Mouse (Mus musculus): ENCODE data around the gene Plcb1.

Gene Plcb1

DNA sequence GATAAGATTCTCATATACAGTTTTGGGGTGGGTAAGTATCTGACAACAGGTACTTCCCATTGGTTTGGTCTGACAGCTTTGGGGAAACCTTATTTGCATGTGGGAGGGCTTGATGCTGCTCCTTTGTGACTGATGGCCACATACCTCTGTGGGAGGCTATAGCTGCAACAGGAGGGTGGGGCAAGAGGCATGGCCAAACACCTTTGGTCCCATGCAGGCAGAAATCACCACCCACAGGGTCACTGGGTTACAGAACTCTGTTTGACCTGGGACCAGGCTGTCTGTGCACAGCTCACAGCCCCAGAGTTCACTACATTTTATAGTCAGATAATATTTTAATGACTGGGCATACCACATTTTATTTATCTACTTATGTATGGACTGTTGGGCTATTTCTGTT, 281.6 kb downstream of the Plcb1 start:
- DNase-seq (ENCODE audit: low spot score in 2 of 2) = no peak

DNA sequence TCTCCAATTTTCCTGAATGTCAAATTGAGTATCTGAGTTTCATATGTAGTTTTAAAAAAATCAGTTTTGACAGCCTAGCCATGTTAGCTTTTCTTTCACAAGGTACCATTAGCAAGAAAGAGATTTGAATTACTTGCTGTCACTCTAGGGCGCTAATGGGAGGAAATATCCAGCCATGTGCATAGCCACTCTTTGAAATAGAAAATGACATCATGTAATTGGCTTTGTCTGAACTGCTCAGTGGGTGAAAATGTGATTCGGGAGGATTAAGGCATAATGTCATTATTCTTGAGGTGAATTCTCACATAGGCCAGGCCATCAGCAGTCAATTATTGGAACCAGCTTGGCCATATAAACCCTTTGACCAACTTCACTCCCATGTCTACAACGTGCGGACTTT, 285.5 kb downstream of the Plcb1 start:
- DNase-seq (ENCODE audit: low spot score in 2 of 2) = no peak

DNA sequence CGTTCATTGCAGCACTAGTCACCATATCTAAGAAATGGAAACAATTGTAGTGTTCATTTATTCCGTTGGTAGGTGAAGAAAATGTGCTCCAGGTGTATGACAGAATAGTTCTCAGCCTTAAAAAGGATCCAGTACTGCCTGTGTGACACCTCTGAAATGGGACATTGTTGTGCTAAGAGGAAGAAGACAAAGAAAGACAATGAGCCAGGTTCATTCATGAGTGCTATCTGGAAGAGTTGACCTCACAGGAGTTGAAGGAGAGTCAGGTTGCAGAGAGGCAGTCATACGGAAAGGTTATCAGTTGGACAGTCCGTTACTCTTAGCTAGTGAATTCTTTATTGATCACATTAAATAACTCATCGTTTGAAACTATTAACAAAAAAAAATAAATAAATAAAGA, 286.6 kb downstream of the Plcb1 start:
- DNase-seq (ENCODE audit: low spot score in 2 of 2) = no peak

DNA sequence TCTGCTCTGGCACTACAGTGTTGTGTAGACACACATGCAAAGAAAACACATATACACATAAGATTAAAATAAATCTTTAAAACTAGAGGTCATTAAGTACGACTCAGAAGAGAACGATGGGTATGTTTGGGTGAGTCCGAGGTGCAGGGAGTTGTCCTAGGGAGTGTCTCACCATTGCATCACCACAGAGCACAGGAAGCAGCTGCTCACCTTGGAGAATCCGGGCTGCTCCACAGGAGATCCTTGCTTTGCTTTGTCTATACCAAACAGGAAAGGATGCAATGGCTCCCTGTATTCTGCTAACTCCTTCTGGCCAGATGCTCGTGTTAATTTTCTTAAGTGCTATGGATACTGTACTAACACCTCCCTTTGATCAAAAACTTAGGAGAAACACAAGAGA, 287.1 kb downstream of the Plcb1 start:
- DNase-seq (ENCODE audit: low spot score in 2 of 2) = no peak

- DNase-seq (ENCODE audit: low spot score in 2 of 2) = no peak
Measured at GRCm38 (mm10) chr2:135075375-135075774, 289.5 kb downstream of the Plcb1 start.

GRCm38 (mm10) chr2:135092588-135093162, 306.8 kb downstream of the Plcb1 start:
- no peak for DNase-seq (ENCODE audit: low spot score in 2 of 2)

DNA sequence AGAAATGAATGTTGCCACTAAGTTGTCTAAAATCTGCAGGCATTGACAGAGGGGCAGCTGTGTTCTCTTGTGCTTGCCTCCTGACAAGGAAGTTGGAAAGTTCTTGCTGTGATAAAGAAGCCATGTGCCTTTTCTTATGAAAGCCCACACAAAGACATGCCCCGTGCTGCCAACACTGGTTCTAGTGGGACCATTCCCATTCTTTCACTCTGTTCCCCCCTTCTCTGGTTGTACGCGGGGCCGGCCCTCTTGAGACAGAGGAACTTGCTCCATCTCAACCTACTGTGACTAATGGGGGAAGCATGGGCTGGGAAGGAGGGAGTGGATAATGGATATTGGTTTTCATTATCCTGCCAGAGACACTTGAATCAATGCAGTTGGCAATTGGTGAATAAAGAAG, 315.4 kb downstream of the Plcb1 start:
- no peak for DNase-seq (ENCODE audit: low spot score in 2 of 2)

- no peak for DNase-seq (ENCODE audit: low spot score in 2 of 2)
Measured at GRCm38 (mm10) chr2:135101943-135102342, 316.1 kb downstream of the Plcb1 start.

DNA sequence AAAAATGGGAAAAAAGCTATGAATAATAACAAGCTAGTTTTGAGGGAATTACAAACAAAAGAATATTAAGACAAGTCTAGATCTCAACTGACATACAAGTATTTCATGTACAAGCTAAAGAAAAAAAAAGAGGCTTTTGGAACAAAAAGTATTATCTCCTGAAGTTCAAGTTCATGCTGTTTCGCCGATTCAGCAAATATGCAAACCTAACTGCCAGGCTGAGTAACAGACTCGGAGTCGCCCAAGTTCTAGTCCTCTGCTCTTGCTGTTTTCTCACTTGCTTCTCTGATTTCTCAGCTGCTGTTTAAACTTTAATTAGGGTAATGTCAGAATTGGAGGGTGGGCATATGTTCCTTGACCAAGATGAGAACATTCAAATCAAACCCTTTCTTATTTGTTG, 320.8 kb downstream of the Plcb1 start:
- DNase-seq (ENCODE audit: low spot score in 2 of 2) = no peak

DNA sequence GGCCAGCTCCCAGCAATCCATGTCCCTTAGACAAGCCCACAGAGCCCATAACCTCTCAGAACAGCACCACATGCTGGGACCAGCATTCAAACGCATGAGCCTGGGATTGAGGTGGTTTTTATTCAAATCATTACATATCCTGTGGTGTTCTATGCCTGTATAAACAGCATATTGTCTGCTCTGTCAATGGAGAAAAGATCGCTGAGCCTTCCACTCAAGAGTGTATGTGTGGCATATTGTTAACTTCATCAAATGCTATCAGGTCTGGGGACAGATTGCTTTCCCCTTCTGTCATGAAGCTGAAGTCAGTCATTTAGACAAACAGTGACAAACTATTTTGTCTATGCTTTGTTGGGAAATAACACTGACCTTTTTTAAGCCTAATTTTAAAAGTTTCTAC, 322.7 kb downstream of the Plcb1 start:
- no peak for DNase-seq (ENCODE audit: low spot score in 2 of 2)

GRCm38 (mm10) chr2:135114501-135115128, 328.7 kb downstream of the Plcb1 start:
- DNase-seq (ENCODE audit: low spot score in 2 of 2) = no peak

DNA sequence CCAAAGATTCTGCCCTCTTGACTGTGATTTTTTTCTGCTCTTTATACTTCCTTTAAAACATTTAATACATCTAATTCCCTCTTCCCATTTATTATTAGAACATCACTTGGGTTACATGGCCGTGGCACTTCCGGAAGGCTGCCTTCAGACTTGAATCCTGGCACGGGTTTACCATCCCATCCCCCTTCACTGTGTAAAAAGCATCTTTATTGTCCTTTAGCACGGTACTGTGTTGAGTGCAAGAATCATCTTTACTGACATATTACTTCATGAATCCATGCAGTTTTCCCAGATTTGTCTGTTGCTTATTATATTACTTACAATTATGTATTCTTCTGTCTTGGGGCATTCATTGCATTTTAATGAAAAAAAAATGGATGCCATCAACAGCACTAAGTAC, 337.2 kb downstream of the Plcb1 start:
- no peak for DNase-seq (ENCODE audit: low spot score in 2 of 2)

DNA sequence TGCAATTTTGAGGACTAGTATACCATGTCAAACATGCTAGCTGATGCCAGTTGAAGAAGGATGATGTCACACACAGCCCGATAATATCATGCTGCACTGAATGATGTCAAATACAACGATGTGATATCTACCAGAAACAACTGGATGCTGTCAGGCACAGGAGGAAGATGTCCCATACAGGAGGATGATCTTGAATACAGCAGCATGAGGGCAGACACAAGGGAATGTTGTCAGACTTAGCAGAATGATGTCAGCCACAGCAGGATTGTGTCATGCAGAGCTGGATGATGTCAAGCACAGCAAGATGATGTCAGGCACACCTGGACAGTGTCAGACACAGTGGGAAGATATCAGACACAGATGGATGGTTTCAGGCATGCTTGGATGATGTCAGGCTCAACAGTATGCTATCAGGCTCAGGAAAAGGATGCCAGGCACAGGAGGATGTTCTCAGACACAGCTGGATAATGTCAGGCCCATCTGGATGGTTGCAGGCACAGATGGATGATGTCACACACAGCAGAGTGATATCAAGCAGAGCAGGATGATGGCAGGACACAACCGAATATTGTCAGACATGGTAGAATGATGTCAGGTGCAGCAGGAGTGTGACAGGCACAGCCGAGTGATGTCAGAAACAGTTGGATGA, 338.0 kb downstream of the Plcb1 start:
- DNase-seq (ENCODE audit: low spot score in 2 of 2) = no peak

DNA sequence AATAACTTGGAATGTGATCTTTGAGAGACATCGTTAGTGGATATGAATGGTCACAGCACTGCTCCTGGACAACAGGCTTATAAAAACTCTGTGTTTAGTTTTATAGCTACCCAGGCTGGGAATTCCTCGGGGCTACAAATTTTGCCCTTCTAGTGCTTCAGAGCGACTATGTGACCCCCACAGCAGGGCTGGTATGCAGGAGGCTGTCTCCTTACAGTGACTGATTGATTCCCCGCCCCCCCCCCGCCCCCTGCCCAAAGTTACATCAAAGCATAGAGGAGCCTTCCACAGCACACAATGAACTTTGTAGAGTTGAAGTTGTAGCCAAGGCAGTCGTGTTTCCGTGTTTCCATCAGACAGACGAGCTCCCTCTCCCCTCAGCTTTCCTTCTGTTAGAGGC, 354.7 kb downstream of the Plcb1 start:
- no peak for DNase-seq (ENCODE audit: low spot score in 2 of 2)

DNA sequence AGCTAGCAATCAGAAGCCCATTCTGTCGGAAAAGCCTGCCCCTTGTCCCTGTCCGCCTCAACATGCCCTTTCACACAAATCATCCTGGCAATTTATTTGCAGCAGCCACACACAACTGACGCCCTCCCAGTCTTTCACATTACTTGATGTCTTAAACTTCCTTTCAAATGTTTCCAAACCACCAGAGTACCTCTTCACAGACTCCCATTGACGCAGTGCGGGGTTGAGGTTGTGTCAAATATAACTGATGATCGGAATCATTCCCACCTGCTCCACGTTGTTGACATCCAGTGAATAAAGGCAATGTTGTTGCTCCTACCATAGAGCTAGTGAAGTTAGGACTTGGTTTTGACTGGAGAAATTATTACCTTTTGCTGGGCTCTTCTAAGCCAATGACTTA, 366.4 kb downstream of the Plcb1 start:
- DNase-seq (ENCODE audit: low spot score in 2 of 2) = no peak

- DNase-seq (ENCODE audit: low spot score in 2 of 2) = no peak
Measured at GRCm38 (mm10) chr2:135153248-135153647, 367.4 kb downstream of the Plcb1 start.

- no peak for DNase-seq (ENCODE audit: low spot score in 2 of 2)
Measured at GRCm38 (mm10) chr2:135156055-135156454, 370.2 kb downstream of the Plcb1 start.

DNA sequence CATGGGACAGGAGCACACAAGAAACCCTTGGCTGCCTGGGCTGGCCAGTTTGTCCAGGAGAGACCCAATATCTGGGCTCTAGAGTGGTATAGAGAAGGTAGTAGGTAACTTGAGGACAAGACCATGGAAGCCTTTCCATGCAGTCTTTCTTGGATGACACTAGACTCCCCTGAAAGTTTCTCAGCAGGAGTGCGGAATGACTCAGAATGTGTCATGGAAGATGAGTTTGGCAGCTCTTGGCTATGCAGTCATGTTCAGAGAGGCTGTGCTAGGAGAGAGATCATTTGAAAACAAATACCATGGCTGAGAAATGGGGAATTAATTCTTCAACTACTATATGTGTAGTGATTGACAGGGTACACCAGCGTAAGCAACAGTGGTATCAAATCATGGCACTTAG, 372.1 kb downstream of the Plcb1 start:
- no peak for DNase-seq (ENCODE audit: low spot score in 2 of 2)

DNA sequence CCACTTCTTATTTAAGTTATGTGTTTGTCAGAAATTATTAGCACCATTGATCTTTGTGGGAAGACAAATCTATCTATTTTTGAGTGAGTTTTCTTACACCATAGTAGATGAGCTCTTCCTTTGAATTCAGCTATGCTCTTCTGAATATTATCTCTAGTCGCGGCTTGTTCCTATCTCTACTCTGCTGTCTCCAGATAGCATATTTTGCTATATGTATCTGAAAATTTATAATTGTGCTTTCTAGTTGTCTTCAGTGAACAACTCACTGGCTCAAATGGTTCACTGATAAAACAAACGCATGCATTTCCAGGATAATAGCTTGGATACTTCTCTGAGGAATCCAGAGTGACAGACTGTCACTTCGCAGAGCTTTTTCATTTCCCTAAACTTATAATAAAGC, 375.8 kb downstream of the Plcb1 start:
- no peak for DNase-seq (ENCODE audit: low spot score in 2 of 2)

- DNase-seq (ENCODE audit: low spot score in 2 of 2) = no peak
Measured at GRCm38 (mm10) chr2:135165512-135165911, 379.6 kb downstream of the Plcb1 start.

- no peak for DNase-seq (ENCODE audit: low spot score in 2 of 2)
Measured at GRCm38 (mm10) chr2:135175544-135175943, 389.7 kb downstream of the Plcb1 start.

GRCm38 (mm10) chr2:135187659-135188058, 401.8 kb downstream of the Plcb1 start:
- no peak for DNase-seq (ENCODE audit: low spot score in 2 of 2)

GRCm38 (mm10) chr2:135200830-135201229, 415.0 kb downstream of the Plcb1 start:
- no peak for DNase-seq (ENCODE audit: low spot score in 2 of 2)

DNA sequence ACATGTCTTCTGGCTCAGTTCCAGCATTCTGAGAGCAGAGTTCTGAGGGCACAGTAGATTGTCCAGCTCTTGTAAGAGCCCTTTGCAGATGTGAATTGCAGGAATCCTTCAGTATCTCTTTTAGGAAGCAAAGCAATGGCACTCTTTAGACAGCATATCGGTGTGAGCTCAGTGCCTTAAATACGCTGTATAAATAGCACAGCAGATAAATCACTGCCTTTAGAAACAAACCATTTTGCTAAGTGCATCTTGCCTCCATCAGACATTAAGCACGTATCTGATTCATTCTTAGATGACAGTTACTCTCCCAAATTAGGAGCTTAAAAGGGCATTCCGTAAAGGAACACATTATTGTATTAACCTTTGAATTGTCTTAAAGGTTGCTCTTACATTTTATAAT, 416.5 kb downstream of the Plcb1 start:
- DNase-seq (ENCODE audit: low spot score in 2 of 2) = no peak

All from frontal cortex, postnatal 25 days (tissue).